Mouse (Mus musculus) lung, adult 18-20 months (tissue): Measurements from ENCODE around the gene Mindy4.

Experiments
- DNase-seq, 2 experiments: peaks; one replicate each; pipeline ENCODE4 v3.0.0; 2022; ENCODE audit warnings: mixed read lengths in 2 of 2

Gene Mindy4

GRCm38 (mm10) chr6:55210423-55211365, 7.5 kb downstream of the Mindy4 start:
- DNase-seq: peak; percentile 34 to 43

GRCm38 (mm10) chr6:55214541-55214940, 11.4 kb downstream of the Mindy4 start:
- DNase-seq: peak; percentile 40 to 56

- no peak for DNase-seq
These were observed 15.0 kb downstream of the Mindy4 start for GRCm38 (mm10) chr6:55218232-55218631.

- DNase-seq: no peak
These were observed 20.8 kb downstream of the Mindy4 start for GRCm38 (mm10) chr6:55223986-55224385.

- peak in 1 of 2 experiments; percentile 43 for DNase-seq
These were observed 26.9 kb downstream of the Mindy4 start for GRCm38 (mm10) chr6:55230048-55230447.

GRCm38 (mm10) chr6:55232101-55232500, 28.9 kb downstream of the Mindy4 start:
- no peak for DNase-seq

- DNase-seq: peak in 1 of 2 experiments; percentile 50
These were observed 29.5 kb downstream of the Mindy4 start for GRCm38 (mm10) chr6:55232524-55233264.

GRCm38 (mm10) chr6:55233326-55233725, 30.1 kb downstream of the Mindy4 start:
- DNase-seq: no peak

- DNase-seq: no peak
These were observed 31.5 kb downstream of the Mindy4 start for GRCm38 (mm10) chr6:55234636-55235035.

GRCm38 (mm10) chr6:55235733-55236132, 32.5 kb downstream of the Mindy4 start:
- peak in 1 of 2 experiments; percentile 64 for DNase-seq

- DNase-seq: no peak
These were observed 36.7 kb downstream of the Mindy4 start for GRCm38 (mm10) chr6:55239931-55240330.

GRCm38 (mm10) chr6:55240591-55241260, 37.5 kb downstream of the Mindy4 start:
- DNase-seq: no peak

GRCm38 (mm10) chr6:55241479-55241878, 38.3 kb downstream of the Mindy4 start:
- DNase-seq: no peak

GRCm38 (mm10) chr6:55245680-55246079, 42.5 kb downstream of the Mindy4 start:
- DNase-seq: no peak

- DNase-seq: no peak
These were observed 43.3 kb downstream of the Mindy4 start for GRCm38 (mm10) chr6:55246441-55246840.

- no peak for DNase-seq
These were observed 43.8 kb downstream of the Mindy4 start for GRCm38 (mm10) chr6:55246911-55247438.

- DNase-seq: no peak
These were observed 46.1 kb downstream of the Mindy4 start for GRCm38 (mm10) chr6:55249263-55249662.

- DNase-seq: no peak
These were observed 47.6 kb downstream of the Mindy4 start for GRCm38 (mm10) chr6:55250809-55251208.

GRCm38 (mm10) chr6:55251596-55251995, 48.4 kb downstream of the Mindy4 start:
- DNase-seq: no peak

- peak; percentile 29 to 46 for DNase-seq
These were observed 49.6 kb downstream of the Mindy4 start for GRCm38 (mm10) chr6:55252731-55253247.

- DNase-seq: peak; percentile 86 to 89
These were observed 53.5 kb downstream of the Mindy4 start for GRCm38 (mm10) chr6:55256500-55257191.

- no peak for DNase-seq
These were observed 54.1 kb downstream of the Mindy4 start for GRCm38 (mm10) chr6:55257246-55257645.
